Mouse (Mus musculus): ENCODE measurements around the gene Myd88.

DNA sequence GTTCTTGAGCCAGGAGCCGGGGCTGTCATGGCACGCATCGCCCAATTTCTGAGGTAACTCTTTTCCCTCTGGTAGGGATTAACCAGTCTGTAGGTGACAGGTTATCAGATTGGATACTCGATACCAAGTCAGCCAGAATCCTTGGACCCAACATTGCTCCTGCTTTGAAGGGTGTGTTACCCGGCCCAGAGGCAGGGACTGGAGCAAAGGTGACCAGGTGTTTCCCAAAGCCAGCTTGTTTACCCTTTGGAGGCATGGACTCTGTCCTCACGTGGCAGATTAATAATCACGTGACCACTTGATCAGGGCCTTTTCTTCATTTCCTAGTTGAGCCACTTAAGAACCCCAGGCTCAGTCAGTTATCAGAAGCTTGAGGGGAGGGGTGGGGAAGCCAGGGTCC is 1.5 kb upstream of the Myd88 start:
- TF ChIP-seq CTCF (IDR thresholded peaks at IDR 0.05; ENCODE audit: borderline replicate concordance, insufficient read depth, low read depth, low read length) = no peak
- no peak for TF ChIP-seq POLR2A (IDR thresholded peaks at IDR 0.05; ENCODE audit: borderline replicate concordance, insufficient read depth, low read length)
